Mouse (Mus musculus) embryo, embryonic 10.5 days (tissue): ENCODE data around the gene Gucy2g.

ENCODE experiments used
- DNase-seq: peaks from one replicate; pipeline ENCODE4 v3.0.0-alpha.2; 2015; ENCODE audit warnings: low spot score

Gucy2g gene

DNA sequence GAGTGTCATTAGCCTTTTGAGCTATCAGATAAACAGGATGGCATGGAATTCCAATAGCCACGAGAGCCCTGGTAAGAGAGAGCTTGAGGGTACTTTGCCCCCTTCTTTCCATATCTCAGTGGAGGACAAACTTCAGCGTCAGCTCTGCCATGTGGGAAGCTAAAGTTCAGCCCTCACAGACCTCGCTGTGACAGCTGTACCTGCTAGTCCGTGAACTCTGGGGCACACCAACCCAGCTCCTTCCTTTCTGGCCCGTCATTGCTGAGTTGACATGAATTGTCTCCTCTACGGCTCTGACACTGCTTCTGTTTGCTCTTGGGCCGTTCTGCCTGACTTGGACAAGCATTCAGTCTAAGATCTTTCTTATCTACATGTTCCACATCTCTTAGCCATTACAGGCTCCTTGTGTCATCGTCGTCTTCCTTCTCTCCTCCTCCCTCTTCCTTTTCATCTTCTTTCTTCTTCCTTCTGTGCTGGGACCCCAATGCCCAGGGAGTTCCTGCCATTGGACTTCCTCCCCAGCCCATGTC, 7.0 kb upstream of the Gucy2g start:
- no peak for DNase-seq

DNA sequence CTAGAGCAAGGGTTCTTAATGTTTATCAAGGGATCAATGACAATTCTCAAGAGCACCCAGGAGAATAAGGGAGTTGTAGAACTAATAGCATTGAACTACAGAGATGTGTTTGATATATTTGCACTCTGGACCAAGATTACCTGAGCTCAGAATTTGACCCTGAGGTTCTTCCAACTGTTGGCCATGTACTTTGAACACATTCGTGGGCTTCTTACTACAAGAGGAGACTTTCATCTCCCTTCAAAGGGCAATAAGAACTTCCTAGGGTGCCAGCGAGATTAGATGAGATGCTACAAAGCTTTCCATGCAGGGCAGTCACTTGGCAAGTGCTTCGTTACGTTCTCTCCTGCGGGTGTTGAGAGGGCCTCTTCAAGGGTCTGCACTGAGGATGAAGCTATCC, 6.5 kb upstream of the Gucy2g start:
- no peak for DNase-seq

DNA sequence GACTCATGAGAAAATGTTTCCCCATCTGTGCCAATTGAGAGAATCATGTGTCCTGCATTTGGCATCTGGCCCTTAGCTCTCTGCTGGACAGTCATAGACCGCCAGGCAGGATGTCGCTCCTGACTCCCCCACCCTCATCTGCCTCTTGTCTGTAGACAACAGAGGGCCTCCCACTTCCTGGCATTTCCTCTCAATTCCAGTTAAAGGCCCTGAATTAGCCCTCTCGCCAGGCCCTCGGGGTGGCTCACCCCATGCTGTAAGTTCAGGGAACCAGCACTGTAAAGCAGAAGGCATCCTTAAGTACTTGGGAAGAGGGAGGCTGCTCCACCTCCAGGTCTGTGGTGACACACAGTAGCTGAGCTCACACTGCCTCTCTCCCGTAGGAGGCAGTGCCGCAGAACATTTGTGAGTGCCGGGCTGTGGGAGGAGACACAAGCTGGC, 3.8 kb upstream of the Gucy2g start:
- DNase-seq = peak; percentile 51

DNA sequence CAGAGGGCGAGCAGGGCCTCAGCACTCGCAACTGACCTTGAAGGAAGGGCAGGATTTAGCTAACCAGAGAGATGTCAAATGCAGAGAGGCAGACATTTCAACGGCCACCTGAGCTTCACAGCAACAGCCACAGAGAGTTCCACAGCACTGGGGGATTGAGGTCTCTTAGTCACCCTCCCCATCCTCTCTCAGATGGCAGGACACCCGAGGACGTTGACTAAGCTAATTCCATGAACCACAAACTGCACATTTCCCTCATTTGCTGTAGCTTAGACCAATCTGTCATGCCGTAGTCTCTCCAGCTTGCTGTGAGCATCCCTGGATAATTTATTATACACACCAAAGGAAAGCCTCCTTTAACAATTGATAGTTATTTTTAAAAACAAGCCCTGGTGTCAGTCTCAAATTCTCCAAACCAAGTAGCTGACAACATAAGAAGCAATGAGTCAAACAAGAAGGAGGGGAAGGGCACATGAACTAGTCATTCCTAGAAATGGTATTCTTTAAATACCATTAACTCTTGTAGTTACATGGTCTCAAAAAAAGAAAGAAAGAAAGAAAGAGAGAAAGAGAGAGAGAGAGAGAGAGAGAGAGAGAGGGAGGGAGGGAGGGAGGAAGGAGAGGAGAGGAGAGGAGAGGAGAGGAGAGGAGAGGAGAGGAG, 1.1 kb downstream of the Gucy2g start:
- no peak for DNase-seq

DNA sequence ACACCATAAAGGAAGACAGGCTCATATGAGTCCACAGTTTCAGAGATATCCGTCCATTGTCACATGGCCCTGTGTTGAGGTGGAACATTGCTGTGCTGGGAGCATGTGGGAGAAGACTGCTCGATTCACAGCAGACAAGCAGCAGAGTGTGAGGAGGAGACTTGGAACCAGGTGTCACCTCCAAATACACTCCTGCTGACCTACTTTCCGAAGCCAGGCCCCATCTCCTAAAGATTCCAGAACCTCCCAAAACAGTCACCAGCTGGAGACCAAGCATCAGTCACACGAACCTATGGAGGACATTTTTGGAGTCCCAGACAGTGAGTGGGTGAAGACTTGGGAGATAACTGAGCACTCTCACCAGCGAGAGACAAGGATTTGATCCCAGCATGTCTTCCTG, 4.5 kb downstream of the Gucy2g start:
- no peak for DNase-seq

DNA sequence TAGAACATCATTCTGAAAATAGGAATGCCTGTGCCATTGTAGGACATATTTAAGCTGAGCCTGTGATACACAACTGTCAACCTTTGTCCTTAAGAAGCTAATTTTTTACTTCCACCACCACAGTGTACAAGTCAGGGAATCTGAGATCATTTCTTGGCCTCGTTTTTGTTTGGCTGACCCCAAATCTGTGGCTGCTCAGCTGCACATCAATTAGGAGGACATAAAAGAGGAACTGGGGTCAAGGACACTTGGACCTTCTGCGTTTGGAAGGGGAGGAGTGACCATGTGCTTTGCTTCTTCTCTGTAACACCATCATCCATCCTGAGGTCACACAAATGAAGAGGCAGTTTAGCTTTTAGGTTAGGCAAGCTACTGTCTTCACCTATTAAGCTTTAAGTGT, 5.0 kb downstream of the Gucy2g start:
- DNase-seq = no peak

DNA sequence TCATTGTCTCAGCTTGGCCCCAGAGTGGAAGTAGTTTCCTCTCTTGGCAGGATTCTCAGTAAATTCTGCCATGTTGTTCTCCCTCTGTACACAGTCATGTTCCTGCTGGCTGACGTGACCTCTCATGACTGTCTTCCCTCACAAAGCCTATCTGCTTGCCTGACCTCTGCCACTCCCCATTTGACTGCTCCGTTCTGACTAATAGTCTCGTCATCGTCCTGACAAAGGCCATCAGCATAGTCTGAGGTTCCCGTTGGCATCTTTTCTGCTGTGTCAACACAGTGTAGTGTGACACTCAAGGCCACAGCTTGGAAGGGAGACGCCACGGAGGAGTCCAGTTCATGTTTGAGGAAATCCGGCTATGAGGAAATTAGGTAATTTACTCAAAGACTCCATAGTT, 8.9 kb downstream of the Gucy2g start:
- no peak for DNase-seq

DNA sequence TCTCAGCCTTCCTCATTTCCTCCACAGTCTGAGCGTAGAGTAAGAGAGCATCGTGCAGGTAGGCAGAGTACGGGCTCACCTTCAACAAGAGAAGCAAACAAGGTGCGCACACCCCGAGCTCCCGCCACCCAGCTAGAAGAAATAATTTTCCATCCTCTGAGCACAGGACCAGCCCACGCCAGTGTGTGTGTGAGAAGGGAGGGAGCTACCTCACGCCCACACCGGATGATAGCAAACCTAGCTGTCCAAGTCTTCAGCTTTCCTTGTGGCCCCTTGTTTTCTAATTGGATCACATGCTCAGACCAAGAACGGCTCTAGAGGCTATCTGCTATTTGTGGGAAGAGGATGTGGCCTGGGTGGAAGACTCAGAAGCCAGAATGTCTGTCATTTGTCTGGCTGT, 10.0 kb downstream of the Gucy2g start:
- DNase-seq = no peak

DNA sequence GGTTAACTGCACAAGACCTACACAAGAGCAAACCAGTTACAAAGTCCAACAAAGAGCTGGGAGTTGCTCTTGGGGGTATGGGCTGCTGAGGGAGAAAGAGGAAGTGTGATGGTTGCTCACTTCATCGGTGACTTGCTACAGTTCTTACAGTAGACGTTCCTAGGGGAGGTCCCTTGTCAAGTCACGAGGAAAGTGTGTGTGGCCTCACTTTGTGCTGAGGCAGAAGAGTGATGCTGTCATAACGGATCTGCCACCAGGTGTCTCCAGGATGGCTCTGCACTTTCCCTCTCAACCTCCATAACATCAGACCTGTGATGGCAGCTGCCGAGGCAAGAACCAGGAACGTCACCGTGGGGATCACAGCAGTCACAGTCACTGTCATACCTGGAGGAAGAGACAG, 13.9 kb downstream of the Gucy2g start:
- DNase-seq = no peak

DNA sequence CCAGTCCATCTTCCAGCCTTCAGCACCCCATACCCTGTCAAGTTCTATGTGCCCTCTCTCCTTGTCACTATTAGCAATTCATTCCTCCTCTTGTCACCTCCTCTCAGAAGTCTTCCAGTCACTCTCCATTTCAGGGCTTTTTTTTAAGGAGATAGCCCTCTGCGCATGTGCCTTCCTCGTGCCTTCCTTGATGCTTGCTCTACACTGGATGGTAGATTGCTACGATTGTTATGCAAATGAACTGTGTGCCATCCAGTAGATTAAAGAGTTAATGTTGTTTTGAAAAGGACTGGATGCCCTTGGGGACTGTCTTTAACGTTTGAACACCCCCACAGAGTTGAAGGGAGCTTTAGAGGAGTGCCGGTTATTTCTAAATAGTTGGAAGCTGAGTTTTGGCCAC, 14.4 kb downstream of the Gucy2g start:
- DNase-seq = no peak

DNA sequence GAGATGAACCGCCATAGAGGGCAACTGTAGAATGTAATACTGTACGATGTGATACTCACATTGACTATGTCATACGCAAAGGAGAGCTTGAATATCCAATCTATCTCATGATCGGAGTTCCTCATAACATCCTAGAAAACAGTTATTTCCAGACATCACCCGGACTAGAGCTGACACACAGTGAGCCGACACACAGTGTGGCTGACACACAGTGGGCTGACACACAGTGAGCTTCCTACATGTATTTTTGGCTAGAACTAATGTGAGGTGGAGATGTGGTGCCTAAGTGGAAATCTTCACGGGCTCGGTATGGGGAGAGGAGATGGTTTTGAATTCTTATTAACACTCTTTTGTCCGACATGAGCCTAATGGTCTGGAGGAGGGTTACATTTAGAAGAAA, 18.8 kb downstream of the Gucy2g start:
- DNase-seq = no peak

DNA sequence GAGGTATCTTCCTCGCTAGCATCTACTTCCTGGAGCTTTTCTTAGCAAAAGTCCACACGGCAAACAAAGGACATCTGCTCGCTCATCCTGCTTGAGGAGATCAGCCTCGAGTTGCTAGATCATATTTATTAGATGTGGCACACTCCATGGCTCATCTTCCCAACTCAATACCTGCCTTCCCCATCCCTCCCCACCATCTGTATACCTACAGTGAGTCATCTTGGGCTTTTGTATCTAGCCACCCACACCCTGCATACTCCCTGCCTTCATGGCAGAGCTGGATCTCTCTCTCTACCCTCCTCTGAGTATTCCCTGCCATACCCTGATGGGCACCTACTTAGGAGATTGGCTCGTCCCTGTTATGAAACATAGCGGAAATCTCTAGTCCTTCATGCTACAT, 19.8 kb downstream of the Gucy2g start:
- no peak for DNase-seq

DNA sequence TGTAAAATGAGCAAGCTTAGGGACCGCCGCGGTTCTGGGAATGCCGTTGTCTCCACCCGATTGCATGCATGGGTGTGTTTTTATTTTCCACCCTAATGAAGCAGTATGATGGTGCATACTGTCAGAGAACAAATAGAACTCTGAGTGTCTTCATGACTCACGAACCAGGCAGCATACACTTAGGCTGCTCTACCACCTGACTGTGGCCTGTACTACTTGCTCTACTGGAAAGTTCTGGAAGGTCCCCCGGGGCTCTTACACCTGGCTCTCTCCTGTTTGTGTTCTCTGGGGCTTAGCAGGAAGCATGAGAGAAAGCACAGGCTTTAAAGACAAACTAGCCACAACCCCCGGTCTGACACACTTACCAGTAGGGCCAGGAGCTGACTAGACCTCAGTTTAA, 21.7 kb downstream of the Gucy2g start:
- no peak for DNase-seq

DNA sequence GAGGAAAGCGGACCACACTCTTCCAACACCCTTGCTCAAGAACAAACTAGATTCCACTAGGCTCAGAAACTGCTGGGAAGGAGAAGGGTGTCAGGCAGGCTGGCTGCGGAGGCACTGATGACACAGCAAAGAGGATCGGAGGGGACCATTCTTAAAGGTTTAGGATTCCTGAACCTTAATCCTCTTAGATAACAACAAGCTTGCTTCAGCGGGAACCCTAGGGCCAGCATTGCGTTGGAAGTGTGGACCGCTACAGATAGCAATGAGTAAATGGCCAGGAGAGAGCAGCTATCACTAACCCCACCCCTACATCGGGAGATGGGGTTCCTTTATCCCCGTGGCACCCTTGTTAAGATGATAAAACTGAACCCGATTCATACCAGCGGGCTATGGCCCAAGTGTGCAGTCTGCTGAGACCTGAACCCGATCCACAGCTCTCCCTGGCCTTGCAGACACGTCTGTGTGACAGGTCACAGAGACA, 22.3 kb downstream of the Gucy2g start:
- DNase-seq = no peak

DNA sequence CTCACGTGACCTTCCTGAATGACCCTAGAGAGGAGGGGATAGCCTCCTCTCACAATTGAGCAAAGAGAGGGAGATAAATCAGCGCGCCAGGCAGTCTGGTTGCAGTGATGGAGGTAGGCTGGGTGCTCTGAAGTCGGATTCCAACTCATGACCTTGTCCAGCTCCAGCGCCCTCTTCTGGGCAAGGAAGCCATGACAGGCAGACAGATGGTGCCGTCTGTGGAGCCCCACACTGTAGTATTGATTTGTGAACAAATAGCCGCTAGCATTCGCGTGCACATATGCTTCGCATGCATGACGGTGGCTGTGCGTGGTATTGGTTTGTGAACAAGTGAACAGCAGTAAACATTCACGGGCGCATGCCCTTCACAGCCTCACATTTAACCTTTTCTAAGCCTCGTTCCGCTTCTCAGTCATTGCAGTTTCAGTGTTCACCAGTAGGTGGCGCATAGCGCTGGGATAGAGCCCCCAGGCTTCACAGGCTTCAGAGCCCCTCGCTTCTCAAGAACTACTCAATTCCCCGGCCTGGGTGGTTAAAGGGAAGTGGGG, 22.8 kb downstream of the Gucy2g start:
- peak; percentile 96 for DNase-seq

DNA sequence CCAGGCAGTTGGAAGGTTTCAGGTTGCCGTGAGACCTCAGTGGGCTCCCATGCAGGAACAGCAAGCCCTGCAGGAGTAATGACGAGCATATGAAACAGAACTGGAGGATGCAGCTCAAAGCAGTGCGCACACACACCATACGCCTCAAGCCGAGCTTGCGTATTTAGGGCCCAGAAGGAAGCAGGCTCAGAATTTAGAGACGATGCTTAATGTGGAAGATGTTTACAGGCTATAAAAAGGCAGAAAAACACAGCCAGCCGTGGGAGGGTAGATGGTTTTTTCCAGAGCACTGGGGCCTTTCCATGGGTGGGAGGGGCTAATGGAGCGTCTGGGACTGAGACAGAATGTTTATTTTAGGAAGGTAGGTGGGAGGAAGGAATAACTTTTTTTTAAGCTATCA, 23.7 kb downstream of the Gucy2g start:
- no peak for DNase-seq

DNA sequence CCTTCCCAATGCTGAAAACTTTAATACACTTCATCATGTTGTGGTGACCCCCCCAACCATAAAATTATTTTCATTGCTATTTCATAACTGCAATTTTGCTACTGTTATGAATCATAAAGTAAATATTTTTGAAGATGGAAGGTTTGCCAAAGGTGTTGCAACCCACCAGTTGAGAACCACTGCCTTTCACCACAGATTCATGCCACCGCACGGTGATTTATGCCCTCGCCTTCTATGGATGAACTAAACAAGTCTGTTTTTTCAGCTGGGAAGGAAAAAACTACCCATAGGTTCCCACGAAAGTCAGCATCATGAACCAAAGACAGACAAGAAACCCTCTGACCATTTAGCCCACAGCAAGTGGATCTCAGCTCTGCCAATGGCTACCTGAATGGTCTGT, 24.2 kb downstream of the Gucy2g start:
- DNase-seq = no peak

DNA sequence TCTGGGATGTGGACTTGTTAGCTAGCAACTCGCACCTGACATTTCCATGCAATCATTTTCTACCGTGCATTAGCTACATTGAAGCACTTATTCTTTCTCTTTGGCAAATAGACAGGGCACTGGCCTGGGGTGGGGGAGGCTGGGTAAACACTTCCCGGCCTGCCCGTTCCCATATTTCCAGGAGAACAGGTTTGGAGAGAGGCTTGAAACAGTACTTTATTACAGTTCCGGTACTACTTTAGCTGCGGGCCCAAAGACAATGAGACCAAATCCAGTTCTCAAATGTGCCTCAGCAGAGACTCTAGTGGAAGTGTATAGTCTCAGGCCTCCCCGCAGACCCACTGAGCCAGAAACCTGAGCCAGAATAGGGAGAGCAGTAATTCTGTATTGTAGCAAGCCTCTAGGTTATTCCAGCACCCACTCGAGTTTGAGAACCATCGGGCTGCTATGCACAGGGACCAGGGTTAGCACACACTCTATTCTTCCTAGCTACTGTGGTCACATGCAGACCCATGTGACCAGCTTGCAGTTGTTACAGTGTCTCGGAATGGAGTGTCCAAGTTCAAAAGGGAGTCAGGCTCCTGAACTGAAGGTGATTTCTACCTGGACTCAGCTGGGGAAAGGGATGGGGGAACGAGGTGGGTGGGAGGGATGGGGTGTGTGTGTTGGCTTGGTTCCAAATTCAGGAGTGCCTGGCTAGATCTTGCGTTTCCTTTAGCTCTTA, 27.3 kb downstream of the Gucy2g start:
- no peak for DNase-seq

DNA sequence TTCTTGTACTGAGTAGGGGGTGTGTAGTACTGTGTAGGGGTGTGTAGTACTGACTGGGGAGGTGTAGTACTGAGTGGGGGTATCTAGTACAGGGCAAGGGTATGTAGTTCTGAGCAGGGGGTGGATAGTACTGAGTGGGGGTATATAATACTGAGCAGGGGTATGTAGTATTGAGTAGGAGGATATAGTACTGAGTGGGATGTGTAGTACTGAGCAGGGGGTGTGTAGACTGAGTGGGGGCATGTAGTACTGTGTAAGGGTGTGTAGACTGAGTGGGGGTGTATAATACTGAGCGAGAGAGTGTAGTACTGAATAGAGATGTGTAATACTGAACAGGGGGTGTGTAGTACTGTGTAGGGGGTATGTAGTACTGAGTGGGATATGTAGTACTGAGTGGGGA, 29.3 kb downstream of the Gucy2g start:
- no peak for DNase-seq

DNA sequence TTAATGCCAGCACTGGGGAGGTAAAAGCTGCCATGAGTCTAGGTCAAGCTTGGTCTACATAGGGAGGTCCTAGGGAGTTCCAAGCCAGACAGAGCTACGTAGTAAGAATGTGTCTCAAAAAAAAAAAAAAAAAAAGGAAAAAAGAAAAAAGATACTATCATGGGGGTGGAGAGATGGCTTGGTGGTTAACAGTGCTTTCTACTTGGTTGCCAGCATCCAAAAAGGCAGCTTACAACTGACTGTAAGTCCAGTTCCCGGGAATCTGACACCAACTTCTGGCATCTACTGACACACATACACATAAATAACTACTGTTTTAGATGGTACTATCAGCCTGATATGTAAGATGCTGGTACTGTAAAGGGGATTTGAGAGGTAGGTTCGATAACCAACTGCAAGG, 32.0 kb downstream of the Gucy2g start:
- DNase-seq = no peak

DNA sequence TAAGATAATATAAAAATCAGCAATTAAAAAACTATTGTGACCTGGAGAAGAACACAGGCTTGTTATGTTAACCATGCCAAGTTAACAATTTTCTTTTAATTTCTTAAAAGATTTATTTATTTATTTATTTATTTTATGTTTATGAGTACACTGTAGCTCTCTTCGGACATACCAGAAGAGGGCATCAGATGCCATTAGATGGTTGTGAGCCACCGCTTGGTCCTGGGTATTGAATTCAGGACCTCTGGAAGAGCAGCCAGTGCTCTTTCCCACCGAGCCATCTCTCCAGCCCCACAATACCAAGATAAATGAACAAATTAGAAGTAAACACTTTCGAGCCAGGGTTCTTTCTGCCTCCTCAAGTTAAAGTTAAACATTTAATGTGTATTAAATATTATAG, 32.4 kb downstream of the Gucy2g start:
- no peak for DNase-seq

DNA sequence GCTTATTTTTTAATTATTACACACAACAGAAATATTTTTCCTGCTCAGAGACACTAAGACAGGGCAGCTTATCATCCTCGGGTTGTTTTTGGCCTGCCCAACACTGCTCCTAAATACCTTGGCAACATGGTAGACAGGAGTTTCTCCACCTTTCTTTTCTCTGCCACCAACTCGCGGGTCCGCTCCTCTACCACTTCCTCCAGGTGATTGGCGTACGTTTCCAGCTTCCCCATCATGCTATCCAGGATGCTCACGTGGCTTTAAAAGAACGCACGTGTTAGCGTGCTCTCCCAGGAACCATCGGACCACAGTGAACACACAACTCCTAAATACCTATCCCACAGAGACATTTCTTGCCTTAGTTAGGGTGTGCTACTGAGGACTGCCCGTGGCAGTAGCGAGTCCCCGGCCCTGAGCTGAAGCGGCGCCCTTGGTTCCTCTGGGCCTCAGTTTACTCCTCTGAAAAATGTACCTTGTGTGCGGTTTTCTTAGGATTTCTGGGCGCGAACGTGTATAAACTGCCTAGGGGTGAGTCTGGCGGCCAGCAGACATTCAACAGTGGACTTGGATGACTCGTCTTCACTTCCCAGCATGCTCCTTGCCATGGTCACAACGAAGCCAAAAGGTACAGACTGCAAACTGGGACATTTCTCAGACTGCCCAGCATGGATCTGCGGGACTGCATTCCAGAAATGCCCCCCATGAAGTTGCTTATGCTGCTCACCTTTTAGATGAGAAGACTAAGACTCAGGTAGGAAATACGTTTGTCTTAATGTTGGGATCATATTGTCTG, 33.1 kb downstream of the Gucy2g start:
- DNase-seq = no peak

DNA sequence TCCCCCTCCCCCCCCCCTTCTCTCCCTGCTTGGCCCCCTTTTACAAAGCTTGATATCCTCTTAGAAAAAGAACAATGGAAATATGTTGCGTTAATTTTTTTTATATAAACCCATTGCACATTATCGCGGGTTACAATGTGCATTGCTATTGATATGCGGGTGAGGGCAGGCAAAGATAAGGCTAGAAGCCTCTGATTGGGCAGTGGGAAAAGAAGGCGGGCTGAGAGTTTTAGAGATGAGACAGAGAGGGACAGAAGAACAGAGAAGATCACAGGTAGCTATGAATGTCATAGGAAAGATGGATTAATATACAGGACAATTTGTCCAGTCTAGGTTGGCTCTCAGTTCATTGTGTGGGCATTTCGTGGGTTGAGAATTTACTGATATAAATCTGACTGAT, 33.8 kb downstream of the Gucy2g start:
- no peak for DNase-seq
